Mouse (Mus musculus) spleen, postnatal 14 days (tissue): Measurements from ENCODE around the gene Gper1.

Source experiments
- DNase-seq, 2 experiments: peaks; one replicate each; pipeline ENCODE4 v3.0.0; 2021 to 2022; ENCODE audit warnings: low spot score in 2 of 2

Gper1 gene

GRCm38 (mm10) chr5:139442962-139443361 lies 20.0 kb downstream of the Gper1 start:
- no peak for DNase-seq

GRCm38 (mm10) chr5:139445258-139445657 lies 22.3 kb downstream of the Gper1 start:
- no peak for DNase-seq

- DNase-seq, result no peak
These were observed 25.1 kb downstream of the Gper1 start for GRCm38 (mm10) chr5:139448025-139448424.

- DNase-seq, result peak in 1 of 2 experiments; percentile 28
These were observed 26.3 kb downstream of the Gper1 start for GRCm38 (mm10) chr5:139449161-139449791.

GRCm38 (mm10) chr5:139449926-139450325 lies 27.0 kb downstream of the Gper1 start:
- no peak for DNase-seq

- no peak for DNase-seq
These were observed 30.1 kb downstream of the Gper1 start for GRCm38 (mm10) chr5:139453031-139453430.

GRCm38 (mm10) chr5:139455166-139455565 lies 32.2 kb downstream of the Gper1 start:
- DNase-seq, result no peak

GRCm38 (mm10) chr5:139457241-139457640 lies 34.3 kb downstream of the Gper1 start:
- no peak for DNase-seq

GRCm38 (mm10) chr5:139459938-139460337 lies 37.0 kb downstream of the Gper1 start:
- DNase-seq, result no peak

- DNase-seq, result peak; percentile 93 to 96
These were observed 37.6 kb downstream of the Gper1 start, which contains the start of gene 3110082I17Rik for GRCm38 (mm10) chr5:139460384-139461067. TSS of gene 3110082I17Rik (minus strand) at chr5:139460527.

GRCm38 (mm10) chr5:139464874-139465273 lies 41.9 kb downstream of the Gper1 start:
- DNase-seq, result no peak

- no peak for DNase-seq
These were observed 43.4 kb downstream of the Gper1 start for GRCm38 (mm10) chr5:139466373-139466772.

GRCm38 (mm10) chr5:139466801-139467200 lies 43.9 kb downstream of the Gper1 start:
- no peak for DNase-seq

GRCm38 (mm10) chr5:139467998-139468397 lies 45.0 kb downstream of the Gper1 start:
- DNase-seq, result no peak

GRCm38 (mm10) chr5:139474741-139475140 lies 51.8 kb downstream of the Gper1 start:
- no peak for DNase-seq
